Mouse (Mus musculus) heart, adult 2 months (tissue): ENCODE measurements around the gene Mrps24. TPM values are rescaled to one million over a fixed set of nuclear protein-coding genes. Genes with fewer than 3 reads are reported as not detected.
A peak's percentile ranks its signal among the peaks of the same experiment; 100 is the strongest.

Experiments
- DNase-seq, 2 experiments: peaks; one replicate each; pipeline ENCODE4 v3.0.0; 2021
- H3K27ac ChIP-seq: fragments of 200-600 bp; 2 replicates; pipeline ENCODE4 v1.8.1; 2022
- H3K27me3 ChIP-seq: fragments of 200-500 bp; 2 replicates; pipeline ENCODE4 v1.6.1; 2012; ENCODE audit warnings: mild to moderate bottlenecking, low read length, inconsistent platforms, mixed read lengths; ENCODE audit not compliant: control insufficient read depth, insufficient read depth
- H3K36me3 ChIP-seq: fragments of 200-500 bp; 2 replicates; pipeline ENCODE4 v1.6.1; 2012; ENCODE audit warnings: low read length, inconsistent platforms; ENCODE audit not compliant: control insufficient read depth, insufficient read depth
- H3K4me1 ChIP-seq: fragments of 200-500 bp; 2 replicates; pipeline ENCODE4 v1.6.1; 2011; ENCODE audit warnings: low read length; ENCODE audit not compliant: control insufficient read depth, insufficient read depth
- H3K4me3 ChIP-seq: fragments of 200-600 bp; 2 replicates; pipeline ENCODE4 v1.8.1; 2022
- H3K79me2 ChIP-seq: fragments of 200-500 bp; replicated peaks from 2 replicates; pipeline ENCODE4 v1.6.1; 2012; ENCODE audit warnings: mild to moderate bottlenecking, inconsistent platforms, low read length, moderate library complexity, mixed read lengths; ENCODE audit not compliant: control insufficient read depth, insufficient read depth
- H3K9ac ChIP-seq: fragments of 200-500 bp; 2 replicates; pipeline ENCODE4 v1.6.1; 2012; ENCODE audit warnings: low read depth, mild to moderate bottlenecking, control low read depth, inconsistent platforms, low read length, mixed read lengths
- CTCF ChIP-seq: fragments of 200-600 bp; IDR thresholded peaks from 2 replicates; pipeline ENCODE4 v1.8.1; 2022; ENCODE audit warnings: antibody characterized with exemption, mild to moderate bottlenecking, moderate library complexity
- EP300 ChIP-seq: fragments of 200-500 bp; IDR thresholded peaks from 2 replicates; pipeline ENCODE4 v1.6.1; 2011; ENCODE audit warnings: low read depth, low read length, control low read depth; ENCODE audit not compliant: insufficient read depth
- POLR2A ChIP-seq: fragments of 200-500 bp; IDR thresholded peaks from 2 replicates; pipeline ENCODE4 v1.6.1; 2011; ENCODE audit warnings: mild to moderate bottlenecking, low read depth, low read length, control low read depth; ENCODE audit not compliant: insufficient read depth
- WGBS: fragments of 180-500 bp; shearing (Covaris S2); methylation state at CpG from one replicate; pipeline ENCODE4 v1.1.7; 2018; 5-methylcytosine and 5-hydroxymethylcytosine counted together
- intact Hi-C: fragments of 180-260 bp; cut with DNase I; formaldehyde crosslinking; loops from one replicate; pipeline ENCODE4 v1.15.1; 2025
- polyA plus RNA-seq: library from polyadenylated mRNA; depleted of rRNA; stranded (reverse); fragments of >200 nt; gene quantifications from 2 replicates; pipeline ENCODE4 v1.2.3, GENCODE M21; 2012
- total RNA-seq, 2 experiments: library from RNA; stranded (reverse); gene quantifications; 2 replicates each; pipeline ENCODE4 v1.2.3; 2021

Mrps24 gene
- total and polyA plus RNA-seq, 3 experiments = 151 to 178 (median 166) TPM

GRCm38 (mm10) chr11:5742106-5742505, 26.6 kb upstream of the Mrps24 start:
- WGBS = 72% methylated on average over 7 of the region's 7 CpGs
- Histone ChIP-seq H3K79me2 (peaks cover 5% of the 10 kb centered on the region; the same call in 1 of the 2 replicates), H3K4me3 (no peak overlapping the region), H3K4me1 (peaks cover 14% of the 10 kb centered on the region), H3K9ac (no peak overlapping the region), H3K36me3 (peaks cover 4% of the 10 kb centered on the region), H3K27ac (no peak overlapping the region), H3K27me3 (no peaks in the 10 kb centered on the region)
- intact Hi-C loops = loop anchor here (5.0 kb wide), 1 partner anchor 45 kb away; the partner anchor contains the start of gene Dbnl
- TF ChIP-seq EP300 (no peak), CTCF (peak; percentile 56)
- peak in 1 of 2 experiments; percentile 17 for DNase-seq

- peak; percentile 90 to 92 for DNase-seq
These were observed 25.6 kb upstream of the Mrps24 start for GRCm38 (mm10) chr11:5740965-5741627.

GRCm38 (mm10) chr11:5740599-5740964, 25.1 kb upstream of the Mrps24 start:
- no peaks in the 10 kb centered on the region for H3K27me3 ChIP-seq
- 0% methylated on average over 26 of the region's 26 CpGs for WGBS
- DNase-seq = no peak
- peaks cover 7% of the 10 kb centered on the region for H3K36me3 ChIP-seq
- H3K27ac ChIP-seq = peak overlapping the region; percentile 94
- TF ChIP-seq POLR2A = no peak
- no peak for TF ChIP-seq EP300
- no peak for TF ChIP-seq CTCF
- peaks cover 5% of the 10 kb centered on the region; the same call in 1 of the 2 replicates for H3K79me2 ChIP-seq
- H3K4me3 ChIP-seq = peak overlapping the region; percentile 97
- peak overlapping the region; percentile 96 for H3K9ac ChIP-seq
- intact Hi-C loops = loop anchor here (2.0 to 5.0 kb wide), 2 partner anchors 34 to 47 kb away; partner anchors contain the start of gene Dbnl
- peaks cover 15% of the 10 kb centered on the region for H3K4me1 ChIP-seq

More at GRCm38 (mm10) chr11:5740965-5741627, 25.6 kb upstream of the Mrps24 start:
- Histone ChIP-seq H3K4me3 (peak overlapping the region; percentile 97), H3K36me3 (peaks cover 7% of the 10 kb centered on the region), H3K4me1 (peaks cover 15% of the 10 kb centered on the region), H3K79me2 (peaks cover 5% of the 10 kb centered on the region; the same call in 1 of the 2 replicates), H3K27me3 (no peaks in the 10 kb centered on the region), H3K9ac (peak overlapping the region; percentile 96), H3K27ac (peak overlapping the region; percentile 94)
- intact Hi-C loops = loop anchor here (1.0 to 5.0 kb wide), 3 partner anchors 21 to 46 kb away; partner anchors contain the start of genes Dbnl and Urgcp
- TF ChIP-seq EP300 (no peak), POLR2A (peak; percentile 78), CTCF (peak; percentile 30)
- 1% methylated on average over 41 of the region's 50 CpGs for WGBS

- Histone ChIP-seq H3K4me1 (peaks cover 19% of the 10 kb centered on the region), H3K27me3 (no peaks in the 10 kb centered on the region), H3K9ac (peak overlapping the region; percentile 58), H3K36me3 (peaks cover 11% of the 10 kb centered on the region), H3K27ac (peak overlapping the region; percentile 94), H3K4me3 (peak overlapping the region; percentile 97), H3K79me2 (peaks cover 5% of the 10 kb centered on the region; the same call in 1 of the 2 replicates)
- intact Hi-C loops = loop anchor here (2.0 to 5.0 kb wide), 2 partner anchors 33 to 47 kb away; partner anchors contain the start of gene Dbnl
- WGBS = 38% methylated on average over 3 of the region's 3 CpGs
- TF ChIP-seq EP300 (no peak), CTCF (no peak), POLR2A (no peak)
- DNase-seq = peak in 1 of 2 experiments; percentile 48
These were observed 24.4 kb upstream of the Mrps24 start for GRCm38 (mm10) chr11:5739846-5740245.

GRCm38 (mm10) chr11:5738888-5739632, 23.6 kb upstream of the Mrps24 start:
- WGBS = 44% methylated on average over 5 of the region's 5 CpGs
- Histone ChIP-seq H3K4me3 (no peak overlapping the region), H3K27me3 (no peaks in the 10 kb centered on the region), H3K79me2 (peaks cover 5% of the 10 kb centered on the region; the same call in 1 of the 2 replicates), H3K27ac (peak overlapping the region; percentile 2; the same call in 1 of the 2 replicates), H3K4me1 (peaks cover 24% of the 10 kb centered on the region), H3K9ac (no peak overlapping the region), H3K36me3 (peaks cover 11% of the 10 kb centered on the region)
- intact Hi-C loops = no loop called here
- no peak for TF ChIP-seq EP300
- no peak for TF ChIP-seq POLR2A
- no peak for TF ChIP-seq CTCF
- DNase-seq = no peak

GRCm38 (mm10) chr11:5737137-5737536, 21.7 kb upstream of the Mrps24 start:
- TF ChIP-seq CTCF = no peak
- no peak for TF ChIP-seq EP300
- no peak for TF ChIP-seq POLR2A

More at GRCm38 (mm10) chr11:5737137-5737536, 21.7 kb upstream of the Mrps24 start:
- no peak for DNase-seq
- H3K79me2 ChIP-seq = peaks cover 7% of the 10 kb centered on the region
- intact Hi-C loops = no loop called here
- WGBS = 31% methylated on average over 5 of the region's 5 CpGs
- H3K27ac ChIP-seq = no peak overlapping the region
- no peak overlapping the region for H3K4me3 ChIP-seq
- peaks cover 29% of the 10 kb centered on the region for H3K4me1 ChIP-seq
- no peaks in the 10 kb centered on the region for H3K27me3 ChIP-seq
- peaks cover 11% of the 10 kb centered on the region for H3K36me3 ChIP-seq
- H3K9ac ChIP-seq = no peak overlapping the region
